Mouse (Mus musculus) hindbrain, postnatal 0 days (tissue): Measurements from ENCODE around the gene Fam69b. TPM values are rescaled to one million over a fixed set of nuclear protein-coding genes. Genes with fewer than 3 reads are reported as not detected.

Source experiments
- ATAC-seq: fragments of 200-750 bp; cut with Nextera tagmentation; 2 replicates; pipeline ENCODE4 v1.8.0; 2017; ENCODE audit warnings: mild to moderate bottlenecking, moderate TSS enrichment, moderate library complexity
- DNase-seq: peaks from one replicate; pipeline ENCODE4 v3.0.0-alpha.2; 2015; ENCODE audit warnings: low spot score
- H3K27ac ChIP-seq: fragments of 300-500 bp; sonication (generic); 2 replicates; pipeline ENCODE4 v1.5.1; 2014; ENCODE audit warnings: mild to moderate bottlenecking
- H3K27me3 ChIP-seq: fragments of 300-500 bp; sonication (generic); 2 replicates; pipeline ENCODE4 v1.6.1; 2014; ENCODE audit warnings: low read length, mixed read lengths; ENCODE audit not compliant: insufficient read depth
- H3K36me3 ChIP-seq: fragments of 300-500 bp; sonication (generic); 2 replicates; pipeline ENCODE4 v1.6.1; 2014; ENCODE audit warnings: low read length, mixed read lengths; ENCODE audit not compliant: insufficient read depth
- H3K4me1 ChIP-seq: fragments of 300-500 bp; sonication (generic); 2 replicates; pipeline ENCODE4 v1.6.1; 2014; ENCODE audit warnings: antibody characterized with exemption, low read length, mixed read lengths; ENCODE audit not compliant: insufficient read depth
- H3K4me2 ChIP-seq: fragments of 300-500 bp; sonication (generic); 2 replicates; pipeline ENCODE4 v1.6.1; 2014; ENCODE audit warnings: low read depth, mild to moderate bottlenecking, low read length, moderate library complexity, mixed read lengths
- H3K4me3 ChIP-seq: fragments of 300-500 bp; sonication (generic); 2 replicates; pipeline ENCODE4 v1.5.1; 2014; ENCODE audit warnings: low read length
- H3K9ac ChIP-seq: fragments of 300-500 bp; sonication (generic); replicated peaks from 2 replicates; pipeline ENCODE4 v1.6.1; 2014; ENCODE audit warnings: mild to moderate bottlenecking, low read length, moderate library complexity, mixed read lengths
- H3K9me3 ChIP-seq: fragments of 300-500 bp; sonication (generic); 2 replicates; pipeline ENCODE4 v1.6.1; 2016; ENCODE audit warnings: low read length, mixed read lengths
- CTCF ChIP-seq: IDR thresholded peaks from 2 replicates; pipeline ENCODE4 v1.5.1; 2016; ENCODE audit warnings: antibody characterized with exemption, control low read depth, low read depth
- WGBS: fragments of 180-500 bp; shearing (Covaris S2); extraction: QIAGEN DNeasy Blood & Tissue Kit; methylation state at CpG from one replicate; pipeline ENCODE4 v1.1.7; 2014; 5-methylcytosine and 5-hydroxymethylcytosine counted together
- polyA plus RNA-seq: library from polyadenylated mRNA; unstranded; fragments of >200 nt; fragmentation: Nextera tagmentation; extraction: Ambion mirVana; gene quantifications from 2 replicates; pipeline ENCODE4 v1.2.1, GENCODE M21; 2015
- total RNA-seq: library from RNA; depleted of rRNA; stranded (reverse); fragments of >200 nt; gene quantifications from 2 replicates; pipeline ENCODE4 v1.2.3, GENCODE M21; 2014

Fam69b gene
- total and polyA plus RNA-seq, 2 experiments from 2014 or later: 142 to 302 TPM

DNA sequence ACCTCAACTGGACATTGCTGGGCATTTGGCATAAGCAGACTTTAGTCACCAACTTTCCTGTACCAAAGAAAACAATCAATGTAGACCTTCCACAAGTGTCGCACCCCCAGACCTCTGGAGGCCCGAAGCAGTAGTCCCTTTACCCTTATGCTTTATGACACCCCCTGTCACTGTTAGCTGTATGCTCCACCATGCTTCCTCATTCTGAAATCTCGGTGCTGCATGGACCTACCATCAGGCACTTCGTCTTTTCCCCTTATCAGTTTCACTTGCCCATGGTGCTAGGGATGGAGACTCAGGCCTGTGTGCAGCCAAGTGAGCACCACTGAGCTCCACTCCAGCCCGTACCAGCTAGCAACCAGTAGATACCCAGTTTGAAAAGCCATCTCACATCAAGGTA is 9.8 kb downstream of the Fam69b start:
- 83% methylated on average over 5 of the region's 5 CpGs for WGBS
- no peak for ATAC-seq
- Histone ChIP-seq H3K4me2 (peak overlapping the region; percentile 67), H3K9ac (peak overlapping the region; percentile 93), H3K9me3 (no peaks in the 10 kb centered on the region), H3K4me1 (peaks cover 14% of the 10 kb centered on the region), H3K27me3 (no peaks in the 10 kb centered on the region), H3K4me3 (no peak overlapping the region), H3K27ac (peak overlapping the region; percentile 32; the same call in 1 of the 2 replicates), H3K36me3 (peaks cover 35% of the 10 kb centered on the region)
- TF ChIP-seq CTCF: no peak
- DNase-seq: no peak

GRCm38 (mm10) chr2:26638572-26638971 is 10.3 kb downstream of the Fam69b start:
- peaks cover 35% of the 10 kb centered on the region for H3K36me3 ChIP-seq
- peak overlapping the region; percentile 93; the same call in 1 of the 2 replicates for H3K9ac ChIP-seq
- no peaks in the 10 kb centered on the region for H3K27me3 ChIP-seq
- DNase-seq: no peak
- no peak for TF ChIP-seq CTCF
- 77% methylated on average over 5 of the region's 5 CpGs for WGBS
- peak overlapping the region; percentile 80 for H3K4me3 ChIP-seq
- peak overlapping the region; percentile 67 for H3K4me2 ChIP-seq
- peak overlapping the region; percentile 32; the same call in 1 of the 2 replicates for H3K27ac ChIP-seq
- no peak for ATAC-seq
- peaks cover 14% of the 10 kb centered on the region for H3K4me1 ChIP-seq
- H3K9me3 ChIP-seq: no peaks in the 10 kb centered on the region

DNA sequence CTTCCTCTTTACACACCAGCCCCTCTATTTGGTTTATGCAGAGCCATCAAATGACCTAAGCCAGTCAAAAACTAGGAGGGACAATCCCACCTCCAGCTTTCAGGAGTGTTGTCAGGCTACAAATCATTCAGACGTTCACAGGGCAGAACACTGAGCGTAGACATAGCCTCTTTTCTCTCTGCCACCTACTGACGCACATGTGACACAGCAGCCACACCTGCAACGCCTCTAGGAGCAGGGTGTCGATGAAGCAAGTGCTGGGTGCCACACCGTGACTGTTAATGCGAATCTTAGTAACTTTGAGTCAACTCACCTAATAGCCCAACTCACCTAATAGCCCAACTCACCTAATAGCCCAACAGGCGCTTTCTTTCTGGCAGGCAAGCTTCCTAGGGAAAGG is 10.8 kb downstream of the Fam69b start:
- no peaks in the 10 kb centered on the region for H3K27me3 ChIP-seq
- H3K4me1 ChIP-seq: peaks cover 13% of the 10 kb centered on the region
- peak; percentile 52 for ATAC-seq
- peak overlapping the region; percentile 93 for H3K9ac ChIP-seq
- TF ChIP-seq CTCF: peak; percentile 68
- peak; percentile 64 for DNase-seq
- H3K9me3 ChIP-seq: no peaks in the 10 kb centered on the region
- H3K4me3 ChIP-seq: peak overlapping the region; percentile 80
- WGBS: 6% methylated on average over 8 of the region's 8 CpGs
- H3K36me3 ChIP-seq: peaks cover 35% of the 10 kb centered on the region
- H3K4me2 ChIP-seq: peak overlapping the region; percentile 67
- H3K27ac ChIP-seq: peak overlapping the region; percentile 32; the same call in 1 of the 2 replicates

GRCm38 (mm10) chr2:26639838-26640830 is 11.9 kb downstream of the Fam69b start:
- WGBS: 4% methylated on average over 49 of the region's 49 CpGs
- peak; percentile 99 for DNase-seq

DNA sequence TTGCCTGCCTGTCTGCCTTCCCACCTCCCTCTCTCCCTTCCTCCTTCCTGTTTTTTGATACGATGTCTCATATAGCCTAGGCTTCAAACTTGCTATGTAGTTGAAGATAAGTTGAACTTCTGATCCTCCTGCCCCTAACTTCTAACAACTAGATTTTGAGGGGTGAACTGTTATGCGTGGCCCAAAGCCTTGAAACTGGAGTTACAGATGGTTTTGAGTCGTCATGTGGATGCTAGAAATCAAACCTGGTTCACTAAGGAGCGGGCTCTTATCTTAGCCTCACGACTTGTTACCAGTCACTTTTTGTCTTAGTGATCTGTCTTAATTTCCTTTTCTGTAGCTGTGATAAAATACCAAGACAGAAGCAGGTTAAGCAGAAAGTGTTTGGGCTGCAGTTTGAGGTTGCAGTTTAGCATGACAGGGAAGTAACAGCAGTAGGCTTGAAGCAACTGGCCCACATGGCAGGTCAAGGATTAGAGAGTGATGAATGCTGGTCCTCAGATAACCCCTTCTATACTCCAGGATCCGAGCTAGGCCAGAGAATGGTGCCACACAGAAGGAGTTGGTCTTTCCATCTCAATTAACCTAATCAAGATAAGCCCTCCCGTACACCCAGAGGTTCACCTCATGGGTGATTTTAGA is 12.9 kb downstream of the Fam69b start:
- no peak overlapping the region for H3K4me3 ChIP-seq
- no peak for ATAC-seq
- peaks cover 10% of the 10 kb centered on the region for H3K4me1 ChIP-seq
- H3K27ac ChIP-seq: no peak overlapping the region
- no peaks in the 10 kb centered on the region for H3K27me3 ChIP-seq
- no peak for TF ChIP-seq CTCF
- WGBS: 81% methylated on average over 7 of the region's 7 CpGs
- DNase-seq: no peak
- H3K36me3 ChIP-seq: peaks cover 17% of the 10 kb centered on the region
- H3K9ac ChIP-seq: no peak overlapping the region
- no peak overlapping the region for H3K4me2 ChIP-seq
- H3K9me3 ChIP-seq: no peaks in the 10 kb centered on the region

More at GRCm38 (mm10) chr2:26639838-26640830, 11.9 kb downstream of the Fam69b start:
- Histone ChIP-seq H3K4me2 (peak overlapping the region; percentile 67), H3K9ac (peak overlapping the region; percentile 93), H3K27ac (peak overlapping the region; percentile 91), H3K27me3 (no peaks in the 10 kb centered on the region), H3K4me1 (peaks cover 10% of the 10 kb centered on the region), H3K4me3 (peak overlapping the region; percentile 80), H3K36me3 (peaks cover 27% of the 10 kb centered on the region), H3K9me3 (no peaks in the 10 kb centered on the region)
- peak; percentile 96 for TF ChIP-seq CTCF
- ATAC-seq: peak; percentile 88

- H3K9me3 ChIP-seq: no peaks in the 10 kb centered on the region
- no peak overlapping the region for H3K4me3 ChIP-seq
- no peak for ATAC-seq
- H3K4me1 ChIP-seq: no peaks in the 10 kb centered on the region
- 63% methylated on average over 2 of the region's 2 CpGs for WGBS
- H3K4me2 ChIP-seq: no peak overlapping the region
- TF ChIP-seq CTCF: peak; percentile 68
- H3K27ac ChIP-seq: no peak overlapping the region
- H3K9ac ChIP-seq: no peak overlapping the region
- DNase-seq: no peak
- no peaks in the 10 kb centered on the region for H3K36me3 ChIP-seq
- no peaks in the 10 kb centered on the region for H3K27me3 ChIP-seq
These were observed 15.7 kb downstream of the Fam69b start for GRCm38 (mm10) chr2:26643942-26644341.
